11 mouse cellular contexts compared by ENCODE assay signal in the genomic region with DNA sequence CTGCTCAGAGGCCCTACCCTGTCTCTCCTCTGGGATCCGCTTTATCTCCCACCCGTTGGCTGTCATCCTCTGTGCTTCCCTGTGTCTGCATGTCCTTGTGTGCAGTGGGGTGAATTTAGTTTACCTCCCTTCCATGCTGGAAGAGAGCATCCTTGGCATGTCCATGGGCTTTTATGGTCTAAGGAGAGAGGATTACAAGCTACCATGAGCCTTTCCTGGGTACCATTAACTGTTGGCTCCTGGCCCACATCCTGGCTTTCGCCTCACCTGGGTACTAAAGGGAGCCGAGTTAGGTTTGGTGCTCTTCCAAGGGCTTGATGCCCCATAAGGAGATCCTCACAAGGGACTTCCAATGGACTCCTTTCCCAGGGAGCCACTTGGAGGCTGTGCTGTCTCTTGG. TPM values are rescaled to one million over a fixed set of nuclear protein-coding genes. Genes with fewer than 3 reads are reported as not detected.
DNase-seq lines count a peak whose midpoint lies in the region; ATAC-seq and TF ChIP-seq lines count a peak whose summit lies in the region.
"Had no signal": no experiment of that assay in that cellular context is flagged by ENCODE, and none has a peak within 500 bp of the region (broad histone marks: within the 10 kb centered on the region; RNA-seq: fewer than 3 reads in every experiment).

No protein-coding gene starts in this region.

- no peak for ATAC-seq in heart, embryonic 14.5 days (ENCODE audit: insufficient number of reproducible peaks, insufficient read depth, low FRiP score, low read depth)
- no peak for ATAC-seq in lung, embryonic 14.5 days (ENCODE audit: insufficient read depth)
- no peak for ATAC-seq in intestine, embryonic 16.5 days
- ATAC-seq: midbrain, embryonic 16.5 days had no signal

- no peaks in the 10 kb centered on the region for H3K9me3 ChIP-seq in heart, embryonic 14.5 days (ENCODE audit: control insufficient read depth, low read length)
- no peaks in the 10 kb centered on the region for H3K9me3 ChIP-seq in lung, embryonic 14.5 days (ENCODE audit: low read depth, low read length)
- no peaks in the 10 kb centered on the region for H3K9me3 ChIP-seq in intestine, embryonic 16.5 days (ENCODE audit: control insufficient read depth, low read length)

- H3K27me3 ChIP-seq in heart, embryonic 14.5 days (ENCODE audit: control insufficient read depth, insufficient read depth, low read length), result no peaks in the 10 kb centered on the region
- H3K27me3 ChIP-seq in lung, embryonic 14.5 days (ENCODE audit: insufficient read depth, low read length), result no peaks in the 10 kb centered on the region
- no peaks in the 10 kb centered on the region for H3K27me3 ChIP-seq in intestine, embryonic 16.5 days (replicated peaks; ENCODE audit: control insufficient read depth, insufficient read depth, low read length)

- H3K27ac ChIP-seq in heart, embryonic 14.5 days (replicated peaks in 1 of 2; ENCODE audit: control insufficient read depth in 1 of 2, insufficient read depth in 1 of 2, low read depth in 2 of 2, low read length in 2 of 2), result no peak overlapping the region
- no peak overlapping the region for H3K27ac ChIP-seq in lung, embryonic 14.5 days (ENCODE audit: low read depth)
- H3K27ac ChIP-seq in intestine, embryonic 16.5 days (ENCODE audit: low read length), result no peak overlapping the region

- H3K4me1 ChIP-seq in heart, embryonic 14.5 days (ENCODE audit: control insufficient read depth in 2 of 2, insufficient read depth in 2 of 2, low read length in 2 of 2), result peaks cover 24 to 63% of the 10 kb centered on the region in 2 experiments
- H3K4me1 ChIP-seq in lung, embryonic 14.5 days (ENCODE audit: insufficient read depth), result no peaks in the 10 kb centered on the region
- H3K4me1 ChIP-seq in intestine, embryonic 16.5 days (ENCODE audit: control insufficient read depth, insufficient read depth, low read length), result peaks cover 13% of the 10 kb centered on the region

- peak overlapping the region; percentile 30 to 33 for H3K4me3 ChIP-seq in heart, embryonic 14.5 days (ENCODE audit: control insufficient read depth in 1 of 2, insufficient read depth in 1 of 2, low read depth in 1 of 2, low read length in 2 of 2)
- H3K4me3 ChIP-seq in lung, embryonic 14.5 days (ENCODE audit: low read depth, low read length), result peak overlapping the region; percentile 24
- peak overlapping the region; percentile 13; the same call in 1 of the 2 replicates for H3K4me3 ChIP-seq in intestine, embryonic 16.5 days (ENCODE audit: low read length)

- H3K36me3 ChIP-seq in heart, embryonic 14.5 days (ENCODE audit: control insufficient read depth, insufficient read depth, low read length), result peaks cover 39% of the 10 kb centered on the region
- H3K36me3 ChIP-seq in lung, embryonic 14.5 days (ENCODE audit: insufficient read depth), result peaks cover 39% of the 10 kb centered on the region
- H3K36me3 ChIP-seq in intestine, embryonic 16.5 days (ENCODE audit: control insufficient read depth, insufficient read depth, low read length), result peaks cover 8% of the 10 kb centered on the region; the same call in 1 of the 2 replicates

- no peak for DNase-seq in heart, adult 11 months
- no peak for DNase-seq in lung, embryonic 14.5 days
- DNase-seq in lung, adult 18-20 months, result no peak
- peak; percentile 79 for DNase-seq in cerebellum, postnatal 10 days
- no peak for DNase-seq in urinary bladder, postnatal 36 days (ENCODE audit: low spot score in 2 of 2)
- DNase-seq in spleen, postnatal 4 days (ENCODE audit: low spot score in 2 of 2), result no peak
- DNase-seq: kidney, adult 11 months; retina, postnatal 1 day had no signal

- no peak overlapping the region for H3K9ac ChIP-seq in heart, embryonic 14.5 days (ENCODE audit: low read length)
- no peak overlapping the region for H3K9ac ChIP-seq in lung, embryonic 14.5 days
- H3K9ac ChIP-seq in intestine, embryonic 16.5 days (ENCODE audit: low read depth, low read length), result no peak overlapping the region

- peak overlapping the region; percentile 58 for H3K4me2 ChIP-seq in heart, embryonic 14.5 days (ENCODE audit: low read length)
- peak overlapping the region; percentile 46 for H3K4me2 ChIP-seq in lung, embryonic 14.5 days
- H3K4me2 ChIP-seq in intestine, embryonic 16.5 days (ENCODE audit: low read depth, low read length), result no peak overlapping the region

- TF ChIP-seq CTCF in lung, embryonic 14.5 days (IDR thresholded peaks at IDR 0.05; ENCODE audit: low read depth), result no peak

- WGBS in heart, embryonic 14.5 days, result 72% methylated on average over 4 of the region's 4 CpGs
- 83% methylated on average over 4 of the region's 4 CpGs for WGBS in lung, embryonic 14.5 days
- 89% methylated on average over 4 of the region's 4 CpGs for WGBS in intestine, embryonic 16.5 days

RNA-seq across cellular contexts. Expression of gene Arhgef7, which starts 53.1 kb away (rescaled TPM):
- polyA plus RNA-seq in heart, embryonic 14.5 days (2014; fragmentation: Nextera tagmentation; extraction: Ambion mirVana), result 67.5 and 72.1 TPM in 2 replicates
- polyA plus RNA-seq in lung, embryonic 14.5 days (2014; fragmentation: Nextera tagmentation; extraction: Ambion mirVana), result 39.0 and 41.6 TPM in 2 replicates
- polyA plus RNA-seq in intestine, embryonic 16.5 days (2015; fragmentation: Nextera tagmentation; extraction: Ambion mirVana), result 23.9 and 24.0 TPM in 2 replicates

RNA-seq across cellular contexts. Expression of gene Tex29, which starts 59.6 kb away (rescaled TPM):
- polyA plus RNA-seq in heart, embryonic 14.5 days (2014; fragmentation: Nextera tagmentation; extraction: Ambion mirVana), result 1.1 TPM in 1 of 2 replicates, not detected in the other
- not detected in 2 replicates for polyA plus RNA-seq in lung, embryonic 14.5 days (2014; fragmentation: Nextera tagmentation; extraction: Ambion mirVana)
- 0.37 TPM in 1 of 2 replicates, not detected in the other for polyA plus RNA-seq in intestine, embryonic 16.5 days (2015; fragmentation: Nextera tagmentation; extraction: Ambion mirVana)

Comparison
In these comparisons a context has a peak if more than half of its experiments do, and no peak if none do; other contexts are left out.
1. DNase-seq: peak in cerebellum, postnatal 10 days (2 of 2); none in heart, adult 11 months (single experiment), lung, embryonic 14.5 days (single experiment), lung, adult 18-20 months (0 of 2), urinary bladder, postnatal 36 days (0 of 2) and spleen, postnatal 4 days (0 of 2).
2. Peak in every context shown above with its lines, with median percentiles within 50 percentile points of each other: H3K4me3 ChIP-seq.